Mouse (Mus musculus): Measurements from ENCODE around the gene Cfd. TPM values are rescaled to one million over a fixed set of nuclear protein-coding genes. Genes with fewer than 3 reads are reported as not detected.

Cfd gene
- not detected in 2 replicates for polyA plus RNA-seq (2012; ENCODE audit: low replicate concordance)

GRCm38 (mm10) chr10:79890670-79891069, at the start of gene Cfd:
Gene Cfd (plus strand): TSS chr10:79890853.

GRCm38 (mm10) chr10:79853860-79854795, 36.5 kb upstream of the Cfd start, which contains the start of gene Ptbp1:
Gene Ptbp1 (plus strand): TSS chr10:79854427.

GRCm38 (mm10) chr10:79874290-79874862, 16.3 kb upstream of the Cfd start, which contains the start of the genes Prtn3 and Plppr3:
Gene Prtn3 (plus strand): TSS chr10:79874476.
Gene Plppr3 (minus strand): TSS chr10:79874634.

GRCm38 (mm10) chr10:79886054-79886453, 4.6 kb upstream of the Cfd start, which contains the start of gene Elane:
Gene Elane (plus strand): TSS chr10:79886247.

GRCm38 (mm10) chr10:79908167-79909091, 17.8 kb downstream of the Cfd start, which contains the start of gene Med16:
Gene Med16 (minus strand): TSS chr10:79908923.

GRCm38 (mm10) chr10:79910556-79910955, 19.9 kb downstream of the Cfd start, which contains the start of gene Gm26602:
Gene Gm26602 (plus strand): TSS chr10:79910856.

GRCm38 (mm10) chr10:79916808-79917531, 26.3 kb downstream of the Cfd start, which contains the start of gene Kiss1r:
Gene Kiss1r (plus strand): TSS chr10:79916971.

GRCm38 (mm10) chr10:79920958-79921535, 30.4 kb downstream of the Cfd start, which contains the start of gene R3hdm4:
Gene R3hdm4 (minus strand): TSS chr10:79921208.

GRCm38 (mm10) chr10:79926491-79927323, 36.1 kb downstream of the Cfd start, which contains the start of gene Arid3a:
Gene Arid3a (plus strand): TSS chr10:79927043.

Other genes with a start within 250 kb of the Cfd start
- not detected in 2 replicates for gene Odf3l2, start 245.1 kb upstream of the Cfd start, polyA plus RNA-seq (2012; ENCODE audit: low replicate concordance)
- gene Madcam1, start 226.3 kb upstream of the Cfd start, polyA plus RNA-seq (2012; ENCODE audit: low replicate concordance): 1.2 and 4.1 TPM in 2 replicates
- 124 and 133 TPM in 2 replicates for gene Tpgs1, start 221.5 kb upstream of the Cfd start, polyA plus RNA-seq (2012; ENCODE audit: low replicate concordance)
- gene Cdc34, start 208.7 kb upstream of the Cfd start, polyA plus RNA-seq (2012; ENCODE audit: low replicate concordance): 509 and 614 TPM in 2 replicates
- 0.73 and 5.0 TPM in 2 replicates for gene Gzmm, start 201.8 kb upstream of the Cfd start, polyA plus RNA-seq (2012; ENCODE audit: low replicate concordance)
- 1,297 and 3,633 TPM in 2 replicates for gene Bsg, start 186.4 kb upstream of the Cfd start, polyA plus RNA-seq (2012; ENCODE audit: low replicate concordance)
- gene Hcn2, start 174.2 kb upstream of the Cfd start, polyA plus RNA-seq (2012; ENCODE audit: low replicate concordance): 3.5 and 7.7 TPM in 2 replicates
- 55.2 and 56.1 TPM in 2 replicates for gene Polrmt, start 144.3 kb upstream of the Cfd start, polyA plus RNA-seq (2012; ENCODE audit: low replicate concordance)
- 0.23 TPM in 1 of 2 replicates, not detected in the other for gene Fgf22, start 135.8 kb upstream of the Cfd start, polyA plus RNA-seq (2012; ENCODE audit: low replicate concordance)
- 437 and 591 TPM in 2 replicates for gene Rnf126, start 123.9 kb upstream of the Cfd start, polyA plus RNA-seq (2012; ENCODE audit: low replicate concordance)
- 1.4 and 2.5 TPM in 2 replicates for gene Fstl3, start 113.6 kb upstream of the Cfd start, polyA plus RNA-seq (2012; ENCODE audit: low replicate concordance)
- 0.16 TPM in 1 of 2 replicates, not detected in the other for gene Prss57, start 99.9 kb upstream of the Cfd start, polyA plus RNA-seq (2012; ENCODE audit: low replicate concordance)
- gene Palm, start 97.3 kb upstream of the Cfd start, polyA plus RNA-seq (2012; ENCODE audit: low replicate concordance): 6.9 and 13.2 TPM in 2 replicates
- gene Misp, start 69.9 kb upstream of the Cfd start, polyA plus RNA-seq (2012; ENCODE audit: low replicate concordance): 0.45 TPM in 1 of 2 replicates, not detected in the other
- 557 and 1,313 TPM in 2 replicates for gene Ptbp1, start 36.4 kb upstream of the Cfd start, polyA plus RNA-seq (2012; ENCODE audit: low replicate concordance)
- gene Prtn3, start 16.4 kb upstream of the Cfd start, polyA plus RNA-seq (2012; ENCODE audit: low replicate concordance): 10.8 and 17.6 TPM in 2 replicates
- 0.51 and 0.96 TPM in 2 replicates for gene Plppr3, start 16.2 kb upstream of the Cfd start, polyA plus RNA-seq (2012; ENCODE audit: low replicate concordance)
- gene Elane, start 4.6 kb upstream of the Cfd start, polyA plus RNA-seq (2012; ENCODE audit: low replicate concordance): 4.2 and 5.4 TPM in 2 replicates
- gene Med16, start 18.1 kb downstream of the Cfd start, polyA plus RNA-seq (2012; ENCODE audit: low replicate concordance): 54.4 and 61.9 TPM in 2 replicates
- not detected in 2 replicates for gene Gm26602, start 20.0 kb downstream of the Cfd start, polyA plus RNA-seq (2012; ENCODE audit: low replicate concordance)
- 0.52 and 0.64 TPM in 2 replicates for gene Kiss1r, start 26.1 kb downstream of the Cfd start, polyA plus RNA-seq (2012; ENCODE audit: low replicate concordance)
- 102 and 146 TPM in 2 replicates for gene R3hdm4, start 30.4 kb downstream of the Cfd start, polyA plus RNA-seq (2012; ENCODE audit: low replicate concordance)
- gene Arid3a, start 36.2 kb downstream of the Cfd start, polyA plus RNA-seq (2012; ENCODE audit: low replicate concordance): 59.2 and 117 TPM in 2 replicates
- gene Wdr18, start 69.3 kb downstream of the Cfd start, polyA plus RNA-seq (2012; ENCODE audit: low replicate concordance): 67.7 and 87.8 TPM in 2 replicates
- gene Grin3b, start 79.9 kb downstream of the Cfd start, polyA plus RNA-seq (2012; ENCODE audit: low replicate concordance): 0.12 and 0.17 TPM in 2 replicates
- gene Tmem259, start 93.5 kb downstream of the Cfd start, polyA plus RNA-seq (2012; ENCODE audit: low replicate concordance): 658 and 1,473 TPM in 2 replicates
- 222 and 247 TPM in 2 replicates for gene Cnn2, start 97.7 kb downstream of the Cfd start, polyA plus RNA-seq (2012; ENCODE audit: low replicate concordance)
- gene Abca7, start 105.6 kb downstream of the Cfd start, polyA plus RNA-seq (2012; ENCODE audit: low replicate concordance): 37.0 and 54.4 TPM in 2 replicates
- gene Arhgap45, start 125.8 kb downstream of the Cfd start, polyA plus RNA-seq (2012; ENCODE audit: low replicate concordance): 156 and 353 TPM in 2 replicates
- gene Polr2e, start 148.9 kb downstream of the Cfd start, polyA plus RNA-seq (2012; ENCODE audit: low replicate concordance): 53.8 and 132 TPM in 2 replicates
- gene Gpx4, start 156.3 kb downstream of the Cfd start, polyA plus RNA-seq (2012; ENCODE audit: low replicate concordance): 698 and 1,678 TPM in 2 replicates
- gene Sbno2, start 214.7 kb downstream of the Cfd start, polyA plus RNA-seq (2012; ENCODE audit: low replicate concordance): 72.7 and 82.1 TPM in 2 replicates
- gene Stk11, start 224.9 kb downstream of the Cfd start, polyA plus RNA-seq (2012; ENCODE audit: low replicate concordance): 127 and 185 TPM in 2 replicates
- gene Atp5d, start 247.8 kb downstream of the Cfd start, polyA plus RNA-seq (2012; ENCODE audit: low replicate concordance): 1,038 and 1,245 TPM in 2 replicates
- 40.1 and 43.9 TPM in 2 replicates for gene Cbarp, start 250.0 kb downstream of the Cfd start, polyA plus RNA-seq (2012; ENCODE audit: low replicate concordance)

Data from leukemia stem cell, adult 10-12 weeks (primary cell).